Mouse (Mus musculus): ENCODE results near the gene Plek2.
"Not testable (repeated sequence)": the region's sequence is repeated elsewhere in the genome, so short reads cannot be mapped to it uniquely, and the experiment has no call there.

GRCm38 (mm10) chr12:78922977-78923376 lies 16.2 kb upstream of the Plek2 start:
- TF ChIP-seq CTCF (IDR thresholded peaks at IDR 0.05; ENCODE audit: borderline replicate concordance, extremely low read depth, insufficient read depth, insufficient read length); POLR2A (IDR thresholded peaks at IDR 0.05; ENCODE audit: borderline replicate concordance, extremely low read depth, insufficient read depth, insufficient read length, poor library complexity, severe bottlenecking): not testable (repeated sequence)
